Mouse (Mus musculus): Measurements from ENCODE around the gene Rbbp8nl.

DNA sequence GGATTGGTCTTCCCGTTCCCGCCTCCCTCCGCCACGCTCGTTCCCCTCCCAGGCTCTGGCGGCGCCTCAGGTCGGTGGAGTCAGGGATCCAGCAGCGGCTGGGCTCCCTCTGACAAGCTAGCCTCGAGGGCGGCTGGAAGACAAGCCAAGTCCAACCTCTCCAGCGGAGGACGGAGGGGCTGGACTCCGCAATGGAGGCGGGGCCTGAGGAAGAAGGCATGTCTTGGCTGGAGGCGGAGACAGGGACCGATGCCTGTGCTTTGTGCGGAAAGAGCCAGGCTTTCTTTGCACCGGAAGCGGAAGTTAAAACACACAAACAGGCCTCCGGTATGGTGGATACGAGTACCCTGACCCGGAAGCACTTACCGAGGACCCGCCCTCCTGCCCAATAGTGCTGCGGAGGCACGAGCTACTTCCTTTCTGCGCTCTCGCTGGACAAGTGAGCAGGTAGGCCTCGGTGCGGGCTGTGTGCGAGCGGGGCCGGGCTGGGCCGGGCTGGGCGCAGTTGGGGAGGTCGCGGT, 32.6 kb downstream of the Rbbp8nl start, which contains the start of gene Rps21:
- TF ChIP-seq EP300 (IDR thresholded peaks at IDR 0.05; ENCODE audit: low read depth) = peak; percentile 72; the same call in 1 of the 2 replicates
- TF ChIP-seq CTCF (IDR thresholded peaks at IDR 0.05; ENCODE audit: low read depth) = no peak

All from heart, postnatal 0 days (tissue).